Mouse (Mus musculus) testis, adult 2 months (tissue): ENCODE results near the gene Prkce.

Source experiments
- CTCF ChIP-seq: fragments of 200-500 bp; IDR thresholded peaks from 2 replicates; pipeline ENCODE4 v1.5.1; 2012; ENCODE audit warnings: low read depth, mild to moderate bottlenecking, inconsistent platforms, low read length, moderate library complexity; ENCODE audit not compliant: control insufficient read depth, insufficient read depth, insufficient replicate concordance
- POLR2A ChIP-seq: fragments of 200-500 bp; IDR thresholded peaks from 2 replicates; pipeline ENCODE4 v1.6.1; 2012; ENCODE audit warnings: low read depth, mild to moderate bottlenecking, inconsistent platforms, low read length, moderate library complexity; ENCODE audit not compliant: control insufficient read depth

DNA sequence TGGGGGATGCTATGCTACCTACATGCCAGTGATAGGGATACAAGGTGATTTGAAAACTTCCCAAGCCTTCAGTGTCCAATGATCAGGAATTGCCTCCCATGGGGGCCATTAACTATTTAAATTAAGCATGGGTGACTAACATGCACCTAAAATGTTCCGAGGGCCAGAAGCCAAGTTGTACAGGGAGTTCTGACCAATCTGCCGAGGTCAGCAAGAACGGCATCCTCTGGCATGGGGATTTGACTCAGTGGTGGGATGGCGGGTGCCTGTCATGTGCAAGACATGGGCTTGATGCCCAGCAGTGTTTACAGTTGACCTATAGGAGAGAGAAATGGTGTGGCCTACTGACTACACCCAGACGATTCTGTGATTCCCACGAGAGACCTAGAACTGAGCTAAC is 482.7 kb downstream of the Prkce start:
- TF ChIP-seq CTCF (no peak), POLR2A (no peak)
